Mouse (Mus musculus) liver, adult 2 months (tissue): ENCODE results near the gene Cxcl15. TPM values are rescaled to one million over a fixed set of nuclear protein-coding genes. Genes with fewer than 3 reads are reported as not detected.
"Not testable (repeated sequence)": the region's sequence is repeated elsewhere in the genome, so short reads cannot be mapped to it uniquely, and the experiment has no call there.

Experiments
- DNase-seq: peaks from one replicate; pipeline ENCODE4 v3.0.0-alpha.2; 2011; ENCODE audit warnings: low read depth, low spot score; ENCODE audit errors: extremely low read depth
- H3K27ac ChIP-seq: fragments of 200-500 bp; replicated peaks from 2 replicates; pipeline ENCODE4 v1.5.1; 2012; ENCODE audit warnings: low read depth, mild to moderate bottlenecking, control low read depth, inconsistent platforms, low read length; ENCODE audit not compliant: insufficient read depth
- H3K27me3 ChIP-seq: fragments of 200-500 bp; 2 replicates; pipeline ENCODE4 v1.6.1; 2012; ENCODE audit warnings: mild to moderate bottlenecking, moderate library complexity, low read length, inconsistent platforms; ENCODE audit not compliant: control insufficient read depth, insufficient read depth
- H3K36me3 ChIP-seq: fragments of 200-500 bp; 2 replicates; pipeline ENCODE4 v1.6.1; 2012; ENCODE audit warnings: low read length, inconsistent platforms; ENCODE audit not compliant: control insufficient read depth, insufficient read depth
- H3K4me1 ChIP-seq: fragments of 200-500 bp; 2 replicates; pipeline ENCODE4 v1.6.1; 2011; ENCODE audit warnings: low read length; ENCODE audit not compliant: control insufficient read depth, insufficient read depth
- H3K4me3 ChIP-seq: fragments of 200-500 bp; 2 replicates; pipeline ENCODE4 v1.5.1; 2011; ENCODE audit warnings: low read depth, mild to moderate bottlenecking, control low read depth, low read length, moderate library complexity; ENCODE audit not compliant: insufficient read depth
- H3K79me2 ChIP-seq: fragments of 200-500 bp; 2 replicates; pipeline ENCODE4 v1.6.1; 2012; ENCODE audit warnings: inconsistent platforms, mild to moderate bottlenecking, low read length, moderate library complexity; ENCODE audit not compliant: control insufficient read depth, insufficient read depth
- H3K9ac ChIP-seq: fragments of 200-500 bp; 2 replicates; pipeline ENCODE4 v1.6.1; 2012; ENCODE audit warnings: low read depth, mild to moderate bottlenecking, control low read depth, inconsistent platforms, low read length
- CTCF ChIP-seq: fragments of 200-500 bp; IDR thresholded peaks from 2 replicates; pipeline ENCODE4 v1.5.1; 2011; ENCODE audit warnings: low read depth, low read length, control low read depth
- POLR2A ChIP-seq: fragments of 200-500 bp; IDR thresholded peaks from 2 replicates; pipeline ENCODE4 v1.6.1; 2011; ENCODE audit warnings: low read length, control low read depth; ENCODE audit not compliant: insufficient read depth; ENCODE audit errors: extremely low read depth
- WGBS: fragments of 180-500 bp; shearing (Covaris S2); methylation state at CpG from one replicate; pipeline ENCODE4 v1.1.7; 2018; 5-methylcytosine and 5-hydroxymethylcytosine counted together
- polyA plus RNA-seq: library from polyadenylated mRNA; depleted of rRNA; stranded (reverse); fragments of >200 nt; gene quantifications from 2 replicates; pipeline ENCODE4 v1.2.3, GENCODE M21; 2012; rRNA removed
- total RNA-seq: library from RNA; depleted of rRNA; stranded (reverse); fragments of >200 nt; gene quantifications from 2 replicates; pipeline ENCODE4 v1.2.3, GENCODE M21; 2014; rRNA removed

Gene Cxcl15
- total and polyA plus RNA-seq, 2 experiments, result not detected

GRCm38 (mm10) chr5:90840902-90841869, 46.9 kb downstream of the Cxcl15 start:
- peak; percentile 13 for DNase-seq
- Histone ChIP-seq H3K27ac (no peak overlapping the region), H3K36me3 (no peaks in the 10 kb centered on the region), H3K4me1 (no peaks in the 10 kb centered on the region), H3K79me2 (no peaks in the 10 kb centered on the region), H3K9ac (no peak overlapping the region), H3K27me3 (no peaks in the 10 kb centered on the region), H3K4me3 (no peak overlapping the region)
- 79% methylated on average over 7 of the region's 7 CpGs for WGBS
- TF ChIP-seq CTCF (no peak), POLR2A (no peak)

DNA sequence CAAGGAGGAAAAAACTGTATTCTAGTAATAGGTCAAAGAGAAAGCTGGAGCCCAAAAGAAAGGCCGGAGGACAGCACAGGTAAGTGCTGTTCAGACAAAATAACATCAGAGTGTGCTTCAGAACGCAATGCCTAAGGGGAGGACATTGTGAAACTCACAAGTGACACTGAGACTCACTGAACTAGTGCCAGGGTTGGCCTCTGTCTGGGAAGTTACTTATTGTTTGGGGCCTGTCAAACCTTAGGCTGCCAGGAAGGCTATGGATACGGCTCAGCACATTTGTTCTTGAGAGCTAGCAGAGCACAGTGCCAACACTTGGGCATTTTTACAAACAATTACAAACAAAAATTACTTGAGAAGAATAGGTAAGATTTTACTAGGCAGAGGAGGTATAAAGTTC, 49.6 kb downstream of the Cxcl15 start:
- 75% methylated on average over 3 of the region's 3 CpGs for WGBS
- no peaks in the 10 kb centered on the region for H3K4me1 ChIP-seq
- H3K4me3 ChIP-seq, result no peak overlapping the region
- no peaks in the 10 kb centered on the region for H3K79me2 ChIP-seq
- H3K9ac ChIP-seq, result no peak overlapping the region
- no peaks in the 10 kb centered on the region for H3K36me3 ChIP-seq
- no peak overlapping the region for H3K27ac ChIP-seq
- H3K27me3 ChIP-seq, result no peaks in the 10 kb centered on the region
- no peak for DNase-seq
- no peak for TF ChIP-seq CTCF
- no peak for TF ChIP-seq POLR2A

- WGBS, result 18% methylated on average over 7 of the region's 7 CpGs
- H3K79me2 ChIP-seq, H3K27ac ChIP-seq, H3K9ac ChIP-seq, H3K27me3 ChIP-seq, H3K36me3 ChIP-seq, H3K4me3 ChIP-seq, H3K4me1 ChIP-seq: not testable (repeated sequence)
- DNase-seq, result peak; percentile 40
Measured at GRCm38 (mm10) chr5:90850096-90850495, 55.8 kb downstream of the Cxcl15 start.

DNA sequence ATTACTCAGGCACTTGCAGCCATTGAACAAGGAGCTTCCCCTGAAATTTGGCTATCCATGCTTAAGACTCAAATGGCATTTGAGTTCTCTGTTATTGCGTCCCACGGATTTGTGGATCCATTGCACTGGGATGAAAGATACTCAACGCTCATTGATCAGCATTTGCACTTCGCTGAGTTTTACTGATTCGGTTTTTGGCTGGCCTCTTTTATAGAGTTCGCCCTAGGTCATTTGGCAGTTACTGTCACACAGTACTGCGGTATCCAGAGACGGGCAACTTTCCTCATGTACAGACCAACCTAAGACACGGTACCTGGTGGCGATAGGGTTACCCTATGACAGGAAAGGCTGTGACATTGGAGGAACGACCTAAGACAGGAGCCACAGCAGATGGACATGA, 57.1 kb downstream of the Cxcl15 start:
- WGBS, result 32% methylated on average over 11 of the region's 11 CpGs
- H3K9ac ChIP-seq, H3K79me2 ChIP-seq, H3K36me3 ChIP-seq, H3K4me3 ChIP-seq, H3K27me3 ChIP-seq, H3K4me1 ChIP-seq, H3K27ac ChIP-seq: not testable (repeated sequence)
- peak; percentile 73 for DNase-seq

Other genes with a start within 250 kb of the Cxcl15 start
- 22.2 and 39.4 TPM in 2 replicates for gene 5830473C10Rik, start 233.4 kb upstream of the Cxcl15 start, total RNA-seq
- gene 5830473C10Rik, start 233.4 kb upstream of the Cxcl15 start, polyA plus RNA-seq, result 20.6 and 36.0 TPM in 2 replicates
- 24.6 and 30.1 TPM in 2 replicates for gene Rassf6, start 153.9 kb upstream of the Cxcl15 start, total RNA-seq
- gene Rassf6, start 153.9 kb upstream of the Cxcl15 start, polyA plus RNA-seq, result 3.2 and 3.9 TPM in 2 replicates
- 0.09 TPM in 1 of 2 replicates, not detected in the other for gene Cxcl5, start 35.2 kb upstream of the Cxcl15 start, total RNA-seq
- gene Cxcl5, start 35.2 kb upstream of the Cxcl15 start, polyA plus RNA-seq, result 0.05 and 0.06 TPM in 2 replicates
- gene Ppbp, start 26.0 kb upstream of the Cxcl15 start, total RNA-seq, result 0.65 and 1.1 TPM in 2 replicates
- gene Ppbp, start 26.0 kb upstream of the Cxcl15 start, polyA plus RNA-seq, result 1.5 TPM in 1 of 2 replicates, not detected in the other
- 1.4 and 2.2 TPM in 2 replicates for gene Pf4, start 22.1 kb upstream of the Cxcl15 start, total RNA-seq
- gene Pf4, start 22.1 kb upstream of the Cxcl15 start, polyA plus RNA-seq, result 1.1 and 3.0 TPM in 2 replicates
- gene Cxcl3, start 8.4 kb upstream of the Cxcl15 start, total RNA-seq, result not detected in 2 replicates
- not detected in 2 replicates for gene Cxcl3, start 8.4 kb upstream of the Cxcl15 start, polyA plus RNA-seq
- 8.2 and 9.3 TPM in 2 replicates for gene Cxcl1, start 96.7 kb downstream of the Cxcl15 start, total RNA-seq
- gene Cxcl1, start 96.7 kb downstream of the Cxcl15 start, polyA plus RNA-seq, result 2.0 and 4.2 TPM in 2 replicates
- gene Cxcl2, start 109.3 kb downstream of the Cxcl15 start, total RNA-seq, result 0.07 and 0.28 TPM in 2 replicates
- gene Cxcl2, start 109.3 kb downstream of the Cxcl15 start, polyA plus RNA-seq, result 0.17 and 0.31 TPM in 2 replicates
- 7.8 and 9.9 TPM in 2 replicates for gene Mthfd2l, start 136.6 kb downstream of the Cxcl15 start, total RNA-seq
- 6.3 and 6.4 TPM in 2 replicates for gene Mthfd2l, start 136.6 kb downstream of the Cxcl15 start, polyA plus RNA-seq
- gene Epgn, start 232.9 kb downstream of the Cxcl15 start, total RNA-seq, result not detected in 2 replicates
- gene Epgn, start 232.9 kb downstream of the Cxcl15 start, polyA plus RNA-seq, result not detected in 2 replicates